Mouse (Mus musculus): ENCODE results near the gene Mapk1. TPM values are rescaled to one million over a fixed set of nuclear protein-coding genes. Genes with fewer than 3 reads are reported as not detected.
"Not testable (repeated sequence)": the region's sequence is repeated elsewhere in the genome, so short reads cannot be mapped to it uniquely, and the experiment has no call there.

Gene Mapk1
- polyA plus RNA-seq, 1 experiment from 2014 or later: 158 TPM

- Histone ChIP-seq H3K9me3 (no peaks in the 10 kb centered on the region), H3K4me2 (replicated peaks) (no peak overlapping the region), H3K4me1 (replicated peaks) (peaks cover 8% of the 10 kb centered on the region), H3K4me3 (replicated peaks) (no peak overlapping the region), H3K27me3 (replicated peaks) (no peaks in the 10 kb centered on the region), H3K36me3 (no peaks in the 10 kb centered on the region), H3K27ac (no peak overlapping the region), H3K9ac (no peak overlapping the region)
- WGBS: 74% methylated on average over 2 of the region's 2 CpGs
- ATAC-seq: no peak
Measured at GRCm38 (mm10) chr16:16987248-16987647, 4.1 kb downstream of the Mapk1 start.

GRCm38 (mm10) chr16:16988842-16989241 is 5.7 kb downstream of the Mapk1 start:
- H3K4me2 ChIP-seq (replicated peaks): no peak overlapping the region
- 93% methylated on average over 5 of the region's 5 CpGs for whole genome bisulfite sequencing
- no peaks in the 10 kb centered on the region for H3K27me3 ChIP-seq (replicated peaks)
- H3K4me3 ChIP-seq (replicated peaks): no peak overlapping the region
- H3K4me1 ChIP-seq (replicated peaks): peaks cover 8% of the 10 kb centered on the region
- no peak overlapping the region for H3K27ac ChIP-seq
- H3K9me3 ChIP-seq: no peaks in the 10 kb centered on the region
- no peaks in the 10 kb centered on the region for H3K36me3 ChIP-seq
- no peak for ATAC-seq
- no peak overlapping the region for H3K9ac ChIP-seq

GRCm38 (mm10) chr16:16990021-16990420 is 6.8 kb downstream of the Mapk1 start:
- Histone ChIP-seq H3K4me1 (replicated peaks) (peaks cover 8% of the 10 kb centered on the region), H3K9ac (no peak overlapping the region), H3K4me2 (replicated peaks) (no peak overlapping the region), H3K4me3 (replicated peaks) (no peak overlapping the region), H3K9me3 (no peaks in the 10 kb centered on the region), H3K36me3 (no peaks in the 10 kb centered on the region), H3K27ac (no peak overlapping the region), H3K27me3 (replicated peaks) (no peaks in the 10 kb centered on the region)
- WGBS: 69% methylated on average over 4 of the region's 4 CpGs
- no peak for ATAC-seq

- H3K4me1 ChIP-seq (replicated peaks): no peaks in the 10 kb centered on the region
- 88% methylated on average over 4 of the region's 4 CpGs for WGBS
- no peak for ATAC-seq
- H3K9me3 ChIP-seq: no peaks in the 10 kb centered on the region
- H3K9ac ChIP-seq: no peak overlapping the region
- no peak overlapping the region for H3K4me3 ChIP-seq (replicated peaks)
- no peak overlapping the region for H3K4me2 ChIP-seq (replicated peaks)
- H3K27ac ChIP-seq: no peak overlapping the region
- no peaks in the 10 kb centered on the region for H3K36me3 ChIP-seq
- no peaks in the 10 kb centered on the region for H3K27me3 ChIP-seq (replicated peaks)
Measured at GRCm38 (mm10) chr16:16994426-16995052, 11.4 kb downstream of the Mapk1 start.

- not testable (repeated sequence) for ATAC-seq; H3K9ac ChIP-seq; H3K27me3 ChIP-seq (replicated peaks); H3K4me1 ChIP-seq (replicated peaks); H3K4me3 ChIP-seq (replicated peaks); H3K4me2 ChIP-seq (replicated peaks); H3K36me3 ChIP-seq; H3K27ac ChIP-seq; H3K9me3 ChIP-seq
- 87% methylated on average over 10 of the region's 10 CpGs for WGBS
Measured at GRCm38 (mm10) chr16:16996121-16996729, 13.0 kb downstream of the Mapk1 start.

GRCm38 (mm10) chr16:17001109-17001508 is 17.9 kb downstream of the Mapk1 start:
- no peak for ATAC-seq
- Histone ChIP-seq H3K4me1 (replicated peaks) (no peaks in the 10 kb centered on the region), H3K36me3 (no peaks in the 10 kb centered on the region), H3K9me3 (no peaks in the 10 kb centered on the region), H3K4me3 (replicated peaks) (no peak overlapping the region), H3K4me2 (replicated peaks) (no peak overlapping the region), H3K9ac (no peak overlapping the region), H3K27me3 (replicated peaks) (no peaks in the 10 kb centered on the region), H3K27ac (no peak overlapping the region)
- 89% methylated on average over 3 of the region's 3 CpGs for WGBS

GRCm38 (mm10) chr16:17007070-17007469 is 23.9 kb downstream of the Mapk1 start:
- 71% methylated on average over 1 of the region's 1 CpGs for WGBS
- Histone ChIP-seq H3K9me3 (no peaks in the 10 kb centered on the region), H3K4me2 (replicated peaks) (no peak overlapping the region), H3K4me3 (replicated peaks) (no peak overlapping the region), H3K27ac (no peak overlapping the region), H3K36me3 (no peaks in the 10 kb centered on the region), H3K27me3 (replicated peaks) (no peaks in the 10 kb centered on the region), H3K4me1 (replicated peaks) (no peaks in the 10 kb centered on the region), H3K9ac (no peak overlapping the region)
- ATAC-seq: no peak

- ATAC-seq: no peak
- WGBS: 95% methylated on average over 7 of the region's 7 CpGs
- H3K9me3 ChIP-seq: no peaks in the 10 kb centered on the region
- no peaks in the 10 kb centered on the region for H3K27me3 ChIP-seq (replicated peaks)
- no peak overlapping the region for H3K27ac ChIP-seq
- no peaks in the 10 kb centered on the region for H3K4me1 ChIP-seq (replicated peaks)
- H3K9ac ChIP-seq: no peak overlapping the region
- H3K4me2 ChIP-seq (replicated peaks): no peak overlapping the region
- no peak overlapping the region for H3K4me3 ChIP-seq (replicated peaks)
- H3K36me3 ChIP-seq: no peaks in the 10 kb centered on the region
Measured at GRCm38 (mm10) chr16:17010036-17010435, 26.9 kb downstream of the Mapk1 start.

- Histone ChIP-seq H3K4me3 (replicated peaks) (no peak overlapping the region), H3K4me1 (replicated peaks) (no peaks in the 10 kb centered on the region), H3K36me3 (no peaks in the 10 kb centered on the region), H3K9ac (no peak overlapping the region), H3K27ac (no peak overlapping the region), H3K27me3 (replicated peaks) (no peaks in the 10 kb centered on the region), H3K4me2 (replicated peaks) (no peak overlapping the region), H3K9me3 (no peaks in the 10 kb centered on the region)
- WGBS: 93% methylated on average over 1 of the region's 1 CpGs
- ATAC-seq: no peak
Measured at GRCm38 (mm10) chr16:17012583-17012982, 29.4 kb downstream of the Mapk1 start.

- H3K9me3 ChIP-seq: no peaks in the 10 kb centered on the region
- no peak for ATAC-seq
- H3K4me3 ChIP-seq (replicated peaks): no peak overlapping the region
- H3K4me2 ChIP-seq (replicated peaks): no peak overlapping the region
- no peaks in the 10 kb centered on the region for H3K4me1 ChIP-seq (replicated peaks)
- no peak overlapping the region for H3K27ac ChIP-seq
- H3K36me3 ChIP-seq: peaks cover 13% of the 10 kb centered on the region
- H3K9ac ChIP-seq: no peak overlapping the region
- H3K27me3 ChIP-seq (replicated peaks): no peaks in the 10 kb centered on the region
- 76% methylated on average over 4 of the region's 4 CpGs for WGBS
Measured at GRCm38 (mm10) chr16:17015111-17015852, 32.1 kb downstream of the Mapk1 start.

GRCm38 (mm10) chr16:17015853-17016230 is 32.7 kb downstream of the Mapk1 start:
- no peak overlapping the region for H3K4me2 ChIP-seq (replicated peaks)
- H3K27me3 ChIP-seq (replicated peaks): no peaks in the 10 kb centered on the region
- no peaks in the 10 kb centered on the region for H3K9me3 ChIP-seq
- no peaks in the 10 kb centered on the region for H3K4me1 ChIP-seq (replicated peaks)
- ATAC-seq: no peak
- H3K27ac ChIP-seq: no peak overlapping the region
- no peak overlapping the region for H3K9ac ChIP-seq
- WGBS: 85% methylated on average over 3 of the region's 3 CpGs
- H3K36me3 ChIP-seq: peaks cover 13% of the 10 kb centered on the region
- H3K4me3 ChIP-seq (replicated peaks): no peak overlapping the region

GRCm38 (mm10) chr16:17018071-17018470 is 34.9 kb downstream of the Mapk1 start:
- 62% methylated on average over 6 of the region's 6 CpGs for WGBS
- no peak for ATAC-seq

More at GRCm38 (mm10) chr16:17018071-17018470, 34.9 kb downstream of the Mapk1 start:
- H3K9me3 ChIP-seq: no peaks in the 10 kb centered on the region
- no peaks in the 10 kb centered on the region for H3K27me3 ChIP-seq (replicated peaks)
- H3K4me3 ChIP-seq (replicated peaks): no peak overlapping the region
- H3K4me2 ChIP-seq (replicated peaks): no peak overlapping the region
- H3K36me3 ChIP-seq: peaks cover 18% of the 10 kb centered on the region
- H3K9ac ChIP-seq: no peak overlapping the region
- no peak overlapping the region for H3K27ac ChIP-seq
- H3K4me1 ChIP-seq (replicated peaks): no peaks in the 10 kb centered on the region

All from intestine, embryonic 15.5 days (tissue).